Mouse (Mus musculus): Measurements from ENCODE around the gene Kirrel3. TPM values are rescaled to one million over a fixed set of nuclear protein-coding genes. Genes with fewer than 3 reads are reported as not detected.

The Kirrel3 gene
- total RNA-seq, 2 experiments from 2014 or later, result 1.3 to 1.7 TPM

DNA sequence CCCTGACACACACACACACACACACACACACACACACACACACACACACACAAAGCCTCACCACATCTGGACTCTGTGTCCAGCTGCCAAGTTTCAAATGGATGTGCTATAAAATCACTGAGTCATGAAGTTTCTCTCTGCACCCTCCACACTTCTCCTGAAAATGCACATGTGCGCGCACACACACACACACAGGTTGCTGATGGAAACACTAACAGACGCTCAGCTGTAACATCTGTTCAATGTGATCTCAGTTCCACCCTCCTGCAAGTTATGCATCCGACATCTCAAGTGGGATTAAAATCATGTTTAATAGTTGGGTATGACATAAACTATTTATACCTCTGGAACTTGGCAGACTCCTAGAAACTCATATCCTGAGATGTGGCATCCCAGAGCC is 518.4 kb downstream of the Kirrel3 start:
- DNase-seq, result no peak
- intact Hi-C loops (cut with DNase I), result no loop called here

DNA sequence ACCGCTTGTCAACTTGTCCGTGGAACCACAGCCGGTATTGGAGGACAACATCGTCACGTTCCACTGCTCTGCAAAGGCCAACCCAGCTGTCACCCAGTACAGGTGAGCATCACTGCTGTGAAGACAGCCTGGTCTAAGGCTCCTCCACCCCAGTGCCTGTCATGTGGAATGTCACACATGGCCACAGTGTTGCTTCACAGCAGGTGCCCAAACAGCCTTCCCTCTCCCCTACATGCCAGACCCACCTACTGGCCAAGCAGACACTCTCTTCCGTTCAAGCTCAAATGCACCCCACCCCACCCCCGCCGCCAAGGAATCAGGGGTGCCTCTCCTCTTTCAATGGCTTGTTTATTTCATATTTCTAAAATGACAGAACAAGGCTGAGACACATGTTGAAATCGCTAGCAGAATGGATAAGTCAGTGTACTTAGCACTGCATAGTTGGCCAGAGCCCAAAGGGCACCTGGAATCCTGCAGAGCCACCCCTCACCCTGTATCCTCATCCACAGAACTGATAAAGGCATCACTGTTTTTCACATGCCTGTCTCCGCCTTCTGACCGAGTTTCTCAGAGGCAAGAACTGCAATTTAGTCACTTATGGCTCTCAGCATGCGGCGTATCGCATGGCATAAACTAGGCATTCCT is 522.1 kb downstream of the Kirrel3 start:
- intact Hi-C loops (cut with DNase I), result no loop called here
- no peak for DNase-seq

DNA sequence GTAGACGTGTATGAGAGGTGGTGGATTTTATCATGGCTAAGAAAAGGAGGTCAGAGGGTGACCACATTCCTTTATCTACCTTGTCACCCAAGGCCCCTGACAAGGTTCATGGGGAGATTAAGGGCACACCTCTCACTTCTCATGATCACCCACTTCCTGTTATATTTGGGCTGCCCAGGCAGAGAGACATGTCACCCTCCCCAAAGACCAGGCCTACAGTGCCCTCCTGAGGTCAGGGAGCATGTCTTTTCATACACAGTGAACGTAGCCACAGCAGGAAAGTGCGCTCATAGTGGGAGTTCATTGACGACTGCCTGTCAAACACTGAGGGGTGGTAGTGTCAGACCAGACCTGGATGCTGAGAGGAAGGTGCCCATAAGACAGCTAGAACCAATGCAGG is 531.1 kb downstream of the Kirrel3 start:
- intact Hi-C loops (cut with DNase I), result loop anchor here (2.0 to 10.0 kb wide), 4 partner anchors 154 to 962 kb away; no protein-coding TSS in a partner anchor
- DNase-seq, result peak; percentile 58 to 66

DNA sequence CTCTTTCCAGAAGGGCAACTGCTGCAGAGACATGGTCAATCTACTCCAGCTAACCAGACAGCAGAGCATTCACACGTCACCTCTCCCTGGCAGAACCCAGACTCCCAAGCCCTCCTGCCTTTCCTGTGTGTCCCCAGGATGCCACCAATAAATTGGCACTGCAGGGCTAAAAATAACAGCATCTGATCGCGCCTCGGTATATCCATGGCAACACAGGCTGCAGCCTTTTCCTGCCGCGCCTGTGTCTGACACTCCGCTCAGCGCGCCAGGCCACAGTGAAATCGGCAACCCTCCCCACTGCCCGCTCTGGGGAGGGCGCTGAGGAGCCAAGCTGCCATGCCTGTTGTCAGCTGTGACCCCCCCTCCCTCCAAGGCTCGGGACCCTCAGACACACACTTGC is 531.9 kb downstream of the Kirrel3 start:
- DNase-seq, result peak in 1 of 2 experiments; percentile 20
- intact Hi-C loops (cut with DNase I), result loop anchor here (2.0 to 10.0 kb wide), 4 partner anchors 155 to 963 kb away; no protein-coding TSS in a partner anchor

DNA sequence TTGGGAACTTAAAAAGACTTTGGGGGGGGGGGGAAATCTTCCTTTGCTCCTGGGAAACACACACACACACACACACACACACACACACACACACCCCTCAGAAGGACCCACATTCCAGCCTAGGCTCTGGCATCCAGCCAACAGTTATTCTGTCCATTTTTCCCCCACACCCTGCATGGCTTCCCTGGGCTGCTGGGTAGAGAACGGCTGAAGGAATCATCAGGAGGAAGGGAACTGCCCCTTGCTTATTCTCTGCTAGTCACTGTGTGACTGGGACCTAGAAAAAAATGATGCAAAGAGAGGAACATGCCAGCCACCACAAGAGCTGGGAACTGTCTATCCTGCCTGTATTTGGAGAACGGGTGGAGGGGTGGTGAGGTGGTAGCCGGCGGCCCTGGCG is 532.4 kb downstream of the Kirrel3 start:
- intact Hi-C loops (cut with DNase I), result loop anchor here (2.0 to 10.0 kb wide), 3 partner anchors 266 to 1757 kb away; no protein-coding TSS in a partner anchor
- no peak for DNase-seq

GRCm38 (mm10) chr9:35019372-35019771 is 533.7 kb downstream of the Kirrel3 start:
- intact Hi-C loops (cut with DNase I), result loop anchor here (1.0 to 10.0 kb wide), 5 partner anchors 36 to 1759 kb away; no protein-coding TSS in a partner anchor
- DNase-seq, result peak; percentile 73 to 83

GRCm38 (mm10) chr9:35020015-35020653 is 534.4 kb downstream of the Kirrel3 start:
- DNase-seq, result no peak
- intact Hi-C loops (cut with DNase I), result loop anchor here (10.0 kb wide), 1 partner anchor 525 kb away; no protein-coding TSS in a partner anchor

DNA sequence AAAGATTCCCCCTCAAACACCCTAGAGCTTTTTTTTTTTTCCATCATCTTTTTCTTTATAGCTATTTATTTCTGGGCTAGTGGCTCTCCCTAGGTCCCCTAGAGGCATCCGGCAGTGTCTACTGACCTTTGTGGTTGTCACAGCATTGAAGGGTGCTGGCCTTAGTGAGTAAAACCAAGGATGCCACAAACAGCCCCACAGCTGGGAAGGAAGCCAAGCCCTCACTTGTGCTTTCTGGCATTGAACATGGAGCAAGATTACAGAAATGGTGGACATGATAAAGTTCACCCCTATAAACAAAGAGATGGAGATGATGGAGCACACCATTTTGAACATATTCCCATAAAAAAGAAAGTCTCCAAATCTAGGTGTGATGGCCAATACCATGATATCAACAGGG is 536.0 kb downstream of the Kirrel3 start:
- intact Hi-C loops (cut with DNase I), result loop anchor here (10.0 kb wide), 1 partner anchor 523 kb away; no protein-coding TSS in a partner anchor
- DNase-seq, result no peak

DNA sequence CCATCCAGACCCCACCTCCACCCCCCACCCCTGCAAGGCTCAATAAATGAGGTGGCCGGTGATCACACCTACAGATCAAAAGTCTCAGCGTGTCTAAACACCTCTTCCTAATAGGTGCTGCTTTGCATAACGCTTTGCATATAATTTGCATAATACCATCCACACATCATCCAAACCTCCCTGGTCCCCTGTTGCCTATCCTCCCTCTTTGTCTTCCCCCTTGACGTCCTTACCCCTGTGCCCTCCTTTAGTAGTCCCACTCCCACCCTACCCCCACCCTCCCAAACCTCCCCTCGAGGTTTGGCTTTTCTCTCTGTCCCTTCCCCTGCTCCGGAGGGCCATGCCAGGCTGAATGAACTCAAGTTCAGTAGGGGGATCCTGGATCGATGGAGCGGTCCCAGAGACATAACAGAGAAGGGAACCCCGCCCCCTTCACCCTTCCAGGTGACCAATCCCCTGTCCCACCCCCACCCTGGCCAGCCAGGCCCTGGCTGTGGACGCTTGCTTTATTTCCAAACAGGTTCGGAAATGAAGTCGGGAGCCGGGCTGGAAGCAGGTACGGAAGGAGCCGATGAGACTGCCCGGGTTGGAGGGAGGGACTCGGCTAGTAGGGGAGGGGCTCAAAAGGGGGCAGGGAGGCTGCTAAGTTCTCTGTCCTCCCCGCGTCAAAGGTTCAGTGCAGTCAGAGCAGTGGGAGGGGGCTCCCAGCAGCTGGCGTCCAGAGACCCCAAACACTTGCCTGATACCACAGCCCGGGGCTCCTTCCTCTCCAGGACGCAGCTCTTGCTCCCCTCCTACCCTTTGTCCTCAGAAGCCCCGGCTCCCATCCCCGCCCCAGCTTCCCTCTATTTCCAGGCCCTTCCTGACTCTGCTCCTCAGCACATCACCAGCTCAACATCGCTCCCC is 539.1 kb downstream of the Kirrel3 start:
- intact Hi-C loops (cut with DNase I), result loop anchor here (10.0 kb wide), 1 partner anchor 520 kb away; no protein-coding TSS in a partner anchor
- DNase-seq, result no peak

GRCm38 (mm10) chr9:35026311-35026710 is 540.6 kb downstream of the Kirrel3 start:
- intact Hi-C loops (cut with DNase I), result loop anchor here (10.0 kb wide), 1 partner anchor 518 kb away; no protein-coding TSS in a partner anchor
- DNase-seq, result no peak

- intact Hi-C loops (cut with DNase I), result loop anchor here (10.0 kb wide), 1 partner anchor 518 kb away; no protein-coding TSS in a partner anchor
- peak in 1 of 2 experiments; percentile 49 for DNase-seq
Observed at GRCm38 (mm10) chr9:35026897-35027311, 541.2 kb downstream of the Kirrel3 start.

- intact Hi-C loops (cut with DNase I), result loop anchor here (10.0 kb wide), 1 partner anchor 517 kb away; no protein-coding TSS in a partner anchor
- no peak for DNase-seq
Observed at GRCm38 (mm10) chr9:35027382-35027997, 541.8 kb downstream of the Kirrel3 start.

DNA sequence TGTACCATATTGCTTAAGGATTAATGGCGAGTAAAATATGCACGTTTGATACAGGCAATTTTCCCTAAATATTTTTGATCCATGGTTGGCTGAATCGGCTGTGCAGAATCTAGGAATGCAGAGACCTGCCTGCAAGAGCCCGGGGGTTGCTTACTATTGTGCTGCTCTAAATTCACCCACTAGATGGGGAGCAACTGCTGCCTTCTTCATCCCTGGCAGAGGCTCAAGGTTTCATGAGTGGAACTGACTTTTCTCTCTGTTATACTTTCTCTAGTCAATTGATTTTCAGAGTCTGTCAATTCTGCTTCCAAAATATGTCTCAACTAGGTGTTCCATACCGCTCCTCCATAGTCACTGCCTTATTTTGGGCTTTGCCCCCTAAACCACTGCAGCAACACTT is 545.1 kb downstream of the Kirrel3 start:
- DNase-seq, result peak; percentile 67 to 83
- intact Hi-C loops (cut with DNase I), result loop anchor here (1.0 kb wide), 1 partner anchor 135 kb away; no protein-coding TSS in a partner anchor

GRCm38 (mm10) chr9:35032457-35032856 is 546.8 kb downstream of the Kirrel3 start:
- intact Hi-C loops (cut with DNase I), result no loop called here
- DNase-seq, result no peak

- intact Hi-C loops (cut with DNase I), result no loop called here
- DNase-seq, result no peak
Observed at GRCm38 (mm10) chr9:35035074-35035473, 549.4 kb downstream of the Kirrel3 start.

GRCm38 (mm10) chr9:35038922-35039586 is 553.4 kb downstream of the Kirrel3 start:
- peak; percentile 88 to 90 for DNase-seq
- intact Hi-C loops (cut with DNase I), result loop anchor here (2.0 kb wide), 1 partner anchor 78 kb away; no protein-coding TSS in a partner anchor

- intact Hi-C loops (cut with DNase I), result loop anchor here (2.0 kb wide), 1 partner anchor 77 kb away; no protein-coding TSS in a partner anchor
- DNase-seq, result no peak
Observed at GRCm38 (mm10) chr9:35039846-35040245, 554.2 kb downstream of the Kirrel3 start.

DNA sequence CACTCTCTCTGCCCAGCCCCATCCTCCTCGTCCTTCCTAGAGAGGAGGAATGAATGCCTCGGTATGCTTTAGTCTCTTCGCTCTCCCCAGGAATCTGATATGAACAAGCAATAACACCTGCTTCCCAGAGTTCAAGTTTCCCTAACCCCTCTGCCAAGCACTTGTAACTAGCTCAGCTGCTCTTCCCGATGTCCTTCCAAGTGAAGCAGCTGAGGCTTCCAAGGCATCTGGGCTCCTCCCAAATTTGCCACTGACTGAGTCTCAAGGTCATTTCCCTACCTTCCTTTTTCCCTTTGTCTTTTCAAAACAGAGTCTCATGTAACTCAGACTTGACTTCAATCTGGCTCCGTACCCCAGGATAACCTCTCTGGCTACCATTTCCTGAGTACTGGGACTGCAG is 555.8 kb downstream of the Kirrel3 start:
- intact Hi-C loops (cut with DNase I), result no loop called here
- no peak for DNase-seq

GRCm38 (mm10) chr9:35043619-35044018 is 557.9 kb downstream of the Kirrel3 start:
- intact Hi-C loops (cut with DNase I), result no loop called here
- DNase-seq, result no peak

Data from heart, postnatal 10 days (tissue).